Mouse (Mus musculus) stomach, postnatal 0 days (tissue): ENCODE data around the gene Trp53.

Source experiments
- CTCF ChIP-seq: IDR thresholded peaks from 2 replicates; pipeline ENCODE4 v1.5.1; 2016; ENCODE audit warnings: antibody characterized with exemption, low read depth, mild to moderate bottlenecking, moderate library complexity
- EP300 ChIP-seq: optimal IDR thresholded peaks from 2 replicates; pipeline ENCODE3; 2016; ENCODE audit warnings: antibody characterized with exemption

DNA sequence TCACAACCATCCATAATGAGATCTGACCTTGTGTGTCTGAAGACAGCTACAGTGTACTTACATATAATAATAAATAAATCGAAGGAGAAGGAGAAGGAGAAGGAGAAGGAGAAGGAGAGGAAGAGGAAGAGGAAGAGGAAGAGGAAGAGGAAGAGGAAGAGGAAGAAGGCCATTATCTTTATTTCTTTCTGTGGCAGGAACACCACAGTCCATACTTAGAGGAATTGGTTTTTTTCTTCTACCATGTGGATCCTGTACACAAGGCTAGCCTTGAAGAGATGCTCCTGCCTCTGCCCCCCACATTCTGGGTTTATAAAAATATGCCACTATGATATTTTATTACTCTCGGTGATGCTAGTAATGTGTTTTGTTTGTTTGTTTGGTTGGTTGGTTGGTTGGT is 26.7 kb downstream of the Trp53 start:
- TF ChIP-seq CTCF (no peak), EP300 (no peak)
